Mouse (Mus musculus): ENCODE measurements around the gene Tulp1. TPM values are rescaled to one million over a fixed set of nuclear protein-coding genes. Genes with fewer than 3 reads are reported as not detected.
A peak's percentile ranks its signal among the peaks of the same experiment; 100 is the strongest.
"Not testable (repeated sequence)": the region's sequence is repeated elsewhere in the genome, so short reads cannot be mapped to it uniquely, and the experiment has no call there.

Gene Tulp1
- 1.5 and 1.7 TPM in 2 replicates for polyA plus RNA-seq (2015; fragmentation: Nextera tagmentation; extraction: Ambion mirVana)

DNA sequence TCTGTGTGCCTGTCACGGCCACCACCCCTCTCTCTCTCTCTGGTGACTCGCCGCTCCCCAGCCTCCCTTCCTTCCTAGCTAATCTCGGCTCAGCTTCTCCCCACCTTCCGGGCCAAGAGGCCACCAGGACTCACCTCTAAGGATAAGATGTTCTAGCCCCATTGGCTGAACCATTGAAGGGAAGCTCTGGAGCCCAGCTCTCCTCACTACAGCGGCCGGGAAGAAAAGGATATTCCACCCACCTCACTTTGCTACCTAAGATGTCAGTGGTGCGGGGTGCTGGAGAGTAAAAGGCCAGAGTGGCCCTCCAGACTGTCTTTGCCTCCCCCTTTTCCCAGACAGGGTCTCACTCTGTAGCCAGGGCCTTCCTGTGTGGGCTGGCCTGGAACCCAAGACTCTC, at the start of gene Tulp1:
Gene Tulp1, minus strand, starts transcription at position 101 of the 400 bp plus-strand sequence.
- 22% methylated on average over 8 of the region's 8 CpGs for WGBS
- H3K9me3 ChIP-seq (ENCODE audit: control insufficient read depth, low read length), result no peaks in the 10 kb centered on the region
- H3K9ac ChIP-seq (replicated peaks; ENCODE audit: low read depth, low read length), result no peak within 1 kb of the TSS
- H3K36me3 ChIP-seq (ENCODE audit: control insufficient read depth, insufficient read depth), result no peaks in the 10 kb centered on the region
- H3K4me1 ChIP-seq (replicated peaks; ENCODE audit: control insufficient read depth, insufficient read depth, low read length), result peaks cover 10% of the 10 kb centered on the region
- H3K4me3 ChIP-seq (replicated peaks; ENCODE audit: low read length), result no peak within 1 kb of the TSS; the same call in 1 of the 2 replicates
- peaks cover 41% of the 10 kb centered on the region for H3K27me3 ChIP-seq (replicated peaks; ENCODE audit: control insufficient read depth, insufficient read depth, low read length)
- H3K4me2 ChIP-seq (ENCODE audit: low read length), result no peak within 1 kb of the TSS
- H3K27ac ChIP-seq (ENCODE audit: low read length), result no peak within 1 kb of the TSS
- ATAC-seq, result no peak

DNA sequence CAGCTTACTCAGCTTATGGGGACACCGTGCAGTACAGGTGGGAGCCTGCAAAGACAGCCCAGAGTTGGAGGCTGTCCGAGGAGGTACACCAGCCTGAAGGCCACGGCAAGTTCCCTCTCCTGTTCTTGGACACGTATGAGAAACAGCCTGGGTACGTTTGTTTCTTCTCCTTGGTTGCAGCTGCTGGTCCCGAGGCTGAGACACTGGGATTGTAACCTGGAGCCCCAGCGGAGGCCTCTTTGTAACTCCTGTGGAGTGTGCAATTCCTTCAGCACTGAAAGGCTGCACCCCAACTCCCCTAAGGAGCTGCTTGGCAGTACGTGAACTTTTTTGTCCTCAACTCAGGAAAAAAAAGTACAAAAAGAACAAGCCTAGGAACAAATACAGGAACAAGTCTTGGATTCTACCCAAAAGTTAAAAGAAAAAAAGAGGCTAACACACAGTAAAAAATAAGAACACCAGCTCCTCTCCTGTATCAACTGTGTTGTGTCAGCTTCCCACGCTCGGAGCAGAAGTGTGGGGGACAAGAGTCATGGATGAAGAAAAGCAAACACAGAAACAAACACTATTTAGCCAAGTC, 46.4 kb upstream of the Tulp1 start:
- Histone ChIP-seq H3K9ac (replicated peaks; ENCODE audit: low read depth, low read length) (no peak overlapping the region), H3K4me1 (replicated peaks; ENCODE audit: control insufficient read depth, insufficient read depth, low read length) (peaks cover 9% of the 10 kb centered on the region), H3K36me3 (ENCODE audit: control insufficient read depth, insufficient read depth) (peaks cover 4% of the 10 kb centered on the region; the same call in 1 of the 2 replicates), H3K4me3 (replicated peaks; ENCODE audit: low read length) (no peak overlapping the region), H3K27me3 (replicated peaks; ENCODE audit: control insufficient read depth, insufficient read depth, low read length) (no peaks in the 10 kb centered on the region), H3K27ac (ENCODE audit: low read length) (no peak overlapping the region), H3K9me3 (ENCODE audit: control insufficient read depth, low read length) (no peaks in the 10 kb centered on the region), H3K4me2 (ENCODE audit: low read length) (no peak overlapping the region)
- no peak for ATAC-seq
- WGBS, result 80% methylated on average over 10 of the region's 10 CpGs

DNA sequence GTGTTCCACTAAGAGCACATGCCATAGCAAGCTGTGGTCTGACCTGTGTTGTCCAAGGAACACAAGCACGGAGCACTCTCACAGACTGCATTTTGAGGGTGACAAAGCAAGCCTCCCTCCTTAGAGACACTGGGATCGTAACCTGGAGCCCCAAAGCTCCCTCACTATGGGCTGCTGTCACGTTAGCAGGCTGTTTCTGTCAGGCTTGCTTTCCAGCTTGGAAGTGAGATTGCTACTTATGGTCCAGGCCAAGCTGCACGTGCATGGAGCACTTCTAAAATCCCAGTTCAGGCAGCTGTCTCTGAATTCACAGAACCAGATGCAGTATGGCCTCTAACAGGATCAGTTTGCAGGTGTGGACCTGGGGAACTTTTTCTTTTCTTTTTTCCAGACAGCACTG, 45.7 kb upstream of the Tulp1 start:
- H3K9ac ChIP-seq (replicated peaks; ENCODE audit: low read depth, low read length), result no peak overlapping the region
- H3K27me3 ChIP-seq (replicated peaks; ENCODE audit: control insufficient read depth, insufficient read depth, low read length), result no peaks in the 10 kb centered on the region
- peaks cover 12% of the 10 kb centered on the region for H3K4me1 ChIP-seq (replicated peaks; ENCODE audit: control insufficient read depth, insufficient read depth, low read length)
- H3K36me3 ChIP-seq (ENCODE audit: control insufficient read depth, insufficient read depth), result peaks cover 5% of the 10 kb centered on the region
- H3K4me3 ChIP-seq (replicated peaks; ENCODE audit: low read length), result no peak overlapping the region
- 83% methylated on average over 4 of the region's 4 CpGs for WGBS
- no peaks in the 10 kb centered on the region for H3K9me3 ChIP-seq (ENCODE audit: control insufficient read depth, low read length)
- no peak overlapping the region for H3K4me2 ChIP-seq (ENCODE audit: low read length)
- H3K27ac ChIP-seq (ENCODE audit: low read length), result no peak overlapping the region
- ATAC-seq, result no peak

DNA sequence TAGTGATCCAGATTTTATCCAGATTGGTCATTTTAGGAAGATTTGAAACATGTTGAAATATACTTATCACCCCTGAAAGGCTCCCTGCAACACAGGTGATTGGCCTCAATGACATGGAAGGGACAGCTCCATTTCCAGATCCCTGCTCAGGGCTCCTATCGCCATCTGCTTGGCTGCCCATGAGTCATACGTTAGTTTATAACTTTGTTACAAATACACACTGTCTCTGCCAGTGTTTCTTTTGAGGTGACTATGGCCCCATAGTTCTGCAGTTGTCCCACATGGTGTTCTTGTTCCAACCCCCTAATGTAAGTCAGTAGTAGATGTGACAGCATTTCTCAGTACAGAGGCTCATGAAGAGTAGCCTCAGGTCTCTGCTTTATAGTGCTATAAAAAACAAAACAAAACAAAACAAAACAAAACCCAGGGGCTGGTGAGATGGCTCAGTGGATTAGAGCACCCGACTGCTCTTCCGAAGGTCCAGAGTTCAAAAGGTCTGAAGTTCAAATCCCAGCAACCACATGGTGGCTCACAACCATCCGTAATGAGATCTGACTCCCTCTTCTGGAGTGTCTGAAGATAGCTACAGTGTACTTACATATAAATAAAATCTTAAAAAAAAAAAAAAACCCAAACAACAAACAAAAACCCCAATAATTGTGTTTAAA, 43.4 kb upstream of the Tulp1 start:
- no peak overlapping the region for H3K27ac ChIP-seq (ENCODE audit: low read length)
- ATAC-seq, result no peak
- H3K4me1 ChIP-seq (replicated peaks; ENCODE audit: control insufficient read depth, insufficient read depth, low read length), result peaks cover 12% of the 10 kb centered on the region
- H3K27me3 ChIP-seq (replicated peaks; ENCODE audit: control insufficient read depth, insufficient read depth, low read length), result no peaks in the 10 kb centered on the region
- H3K4me3 ChIP-seq (replicated peaks; ENCODE audit: low read length), result no peak overlapping the region
- H3K4me2 ChIP-seq (ENCODE audit: low read length), result no peak overlapping the region
- H3K9ac ChIP-seq (replicated peaks; ENCODE audit: low read depth, low read length), result no peak overlapping the region
- 81% methylated on average over 5 of the region's 5 CpGs for WGBS
- peaks cover 4% of the 10 kb centered on the region; the same call in 1 of the 2 replicates for H3K36me3 ChIP-seq (ENCODE audit: control insufficient read depth, insufficient read depth)
- no peaks in the 10 kb centered on the region for H3K9me3 ChIP-seq (ENCODE audit: control insufficient read depth, low read length)

DNA sequence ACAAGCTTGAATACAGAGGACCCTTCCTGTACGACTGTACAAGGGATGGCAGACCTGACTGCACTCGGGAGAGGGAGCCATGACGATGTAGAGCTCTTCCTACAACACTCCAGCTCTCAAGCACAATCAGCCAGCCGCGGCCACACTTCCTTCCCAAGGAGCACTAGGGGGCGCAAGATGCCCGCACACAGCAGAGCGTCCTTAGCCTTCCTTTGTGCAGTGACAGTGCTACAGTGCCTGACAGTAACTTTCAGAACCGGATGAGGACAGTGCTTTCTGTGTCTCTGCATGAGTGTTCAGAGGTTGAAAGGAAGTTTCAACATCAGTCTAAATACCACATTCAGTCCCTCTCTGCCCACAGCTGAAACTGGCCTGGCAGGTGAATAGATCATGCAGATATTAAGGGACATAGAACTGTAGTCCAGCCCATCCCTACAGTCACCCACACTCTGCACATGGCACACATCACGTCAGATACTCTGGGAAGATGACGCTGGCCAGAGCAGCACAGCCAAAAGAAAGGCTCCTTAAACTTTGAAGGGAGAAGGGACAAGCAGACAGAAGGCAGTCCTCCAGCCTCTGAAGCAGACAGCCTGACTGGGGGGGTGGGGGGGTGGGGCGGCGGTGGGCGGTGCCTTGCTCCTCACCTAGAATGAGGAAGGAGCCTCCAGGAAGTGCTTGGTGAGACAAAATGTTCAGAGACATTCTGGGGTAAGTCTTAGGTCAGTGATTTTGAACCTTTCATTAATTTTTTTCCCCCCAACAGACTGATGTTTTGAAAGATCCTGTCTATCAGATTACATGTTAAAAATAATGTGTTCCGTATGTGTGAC, 42.6 kb upstream of the Tulp1 start:
- H3K27ac ChIP-seq (ENCODE audit: low read length), result 0 out of 2 replicates have a peak overlapping the region, but pooled peaks have one; percentile 33

DNA sequence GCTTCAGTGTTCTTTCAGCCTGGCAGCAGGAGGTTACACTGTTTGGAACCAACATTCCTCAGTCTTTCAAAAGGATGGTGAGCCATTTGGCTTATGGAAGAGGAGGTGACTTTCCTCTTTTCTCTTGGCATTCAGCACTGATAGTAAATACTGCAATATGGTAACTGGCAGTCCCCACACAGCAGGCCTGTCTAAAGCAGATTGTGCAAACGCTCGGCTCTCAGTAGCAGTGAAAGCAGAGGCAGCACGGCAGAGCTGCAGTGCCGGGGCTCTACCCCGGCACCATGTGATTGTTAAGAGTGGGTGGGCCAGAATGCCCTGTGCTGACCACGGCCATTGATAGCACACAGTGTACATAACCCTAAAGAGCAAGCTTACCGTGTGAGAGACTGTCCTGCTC, 41.4 kb upstream of the Tulp1 start:
- ATAC-seq, result peak; percentile 77
- 66% methylated on average over 7 of the region's 7 CpGs for WGBS
- no peak overlapping the region for H3K9ac ChIP-seq (replicated peaks; ENCODE audit: low read depth, low read length)
- H3K27me3 ChIP-seq (replicated peaks; ENCODE audit: control insufficient read depth, insufficient read depth, low read length), result no peaks in the 10 kb centered on the region
- H3K36me3 ChIP-seq (ENCODE audit: control insufficient read depth, insufficient read depth), result peaks cover 4% of the 10 kb centered on the region; the same call in 1 of the 2 replicates
- H3K4me2 ChIP-seq (ENCODE audit: low read length), result no peak overlapping the region
- H3K9me3 ChIP-seq (ENCODE audit: control insufficient read depth, low read length), result no peaks in the 10 kb centered on the region
- peak overlapping the region; percentile 56 for H3K27ac ChIP-seq (ENCODE audit: low read length)
- H3K4me3 ChIP-seq (replicated peaks; ENCODE audit: low read length), result no peak overlapping the region
- H3K4me1 ChIP-seq (replicated peaks; ENCODE audit: control insufficient read depth, insufficient read depth, low read length), result peaks cover 12% of the 10 kb centered on the region

More for the DNA sequence above, 42.6 kb upstream of the Tulp1 start:
- no peak overlapping the region for H3K9ac ChIP-seq (replicated peaks; ENCODE audit: low read depth, low read length)
- peaks cover 12% of the 10 kb centered on the region for H3K4me1 ChIP-seq (replicated peaks; ENCODE audit: control insufficient read depth, insufficient read depth, low read length)
- peaks cover 4% of the 10 kb centered on the region; the same call in 1 of the 2 replicates for H3K36me3 ChIP-seq (ENCODE audit: control insufficient read depth, insufficient read depth)
- no peaks in the 10 kb centered on the region for H3K27me3 ChIP-seq (replicated peaks; ENCODE audit: control insufficient read depth, insufficient read depth, low read length)
- no peak overlapping the region for H3K4me2 ChIP-seq (ENCODE audit: low read length)
- no peak overlapping the region for H3K4me3 ChIP-seq (replicated peaks; ENCODE audit: low read length)
- 38% methylated on average over 15 of the region's 15 CpGs for WGBS
- H3K9me3 ChIP-seq (ENCODE audit: control insufficient read depth, low read length), result no peaks in the 10 kb centered on the region
- peak; percentile 88 for ATAC-seq

DNA sequence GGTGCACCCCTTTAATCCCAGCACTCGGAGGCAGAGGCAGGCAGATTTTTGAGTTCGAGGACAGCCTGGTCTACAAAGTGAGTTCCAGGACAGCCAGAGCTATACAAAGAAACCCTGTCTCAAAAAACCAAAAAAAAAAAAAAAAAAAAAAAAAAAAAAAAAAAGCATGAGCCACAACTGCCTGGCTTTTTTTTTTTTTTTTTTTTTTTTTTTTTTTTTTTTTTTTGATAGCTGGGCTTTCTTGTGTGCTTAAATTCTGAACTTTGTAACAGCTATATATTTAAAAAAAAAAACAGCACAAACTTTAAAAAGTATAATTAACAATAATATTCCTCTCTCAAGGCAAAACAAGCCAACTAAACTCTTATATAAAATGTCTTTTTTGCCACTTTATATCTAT, 39.7 kb upstream of the Tulp1 start:
- 98% methylated on average over 2 of the region's 2 CpGs for WGBS
- not testable (repeated sequence) for H3K27me3 ChIP-seq (replicated peaks; ENCODE audit: control insufficient read depth, insufficient read depth, low read length); H3K36me3 ChIP-seq (ENCODE audit: control insufficient read depth, insufficient read depth); H3K27ac ChIP-seq (ENCODE audit: low read length); H3K4me3 ChIP-seq (replicated peaks; ENCODE audit: low read length); ATAC-seq; H3K4me2 ChIP-seq (ENCODE audit: low read length); H3K9me3 ChIP-seq (ENCODE audit: control insufficient read depth, low read length); H3K9ac ChIP-seq (replicated peaks; ENCODE audit: low read depth, low read length)
- peaks cover 12% of the 10 kb centered on the region for H3K4me1 ChIP-seq (replicated peaks; ENCODE audit: control insufficient read depth, insufficient read depth, low read length)

DNA sequence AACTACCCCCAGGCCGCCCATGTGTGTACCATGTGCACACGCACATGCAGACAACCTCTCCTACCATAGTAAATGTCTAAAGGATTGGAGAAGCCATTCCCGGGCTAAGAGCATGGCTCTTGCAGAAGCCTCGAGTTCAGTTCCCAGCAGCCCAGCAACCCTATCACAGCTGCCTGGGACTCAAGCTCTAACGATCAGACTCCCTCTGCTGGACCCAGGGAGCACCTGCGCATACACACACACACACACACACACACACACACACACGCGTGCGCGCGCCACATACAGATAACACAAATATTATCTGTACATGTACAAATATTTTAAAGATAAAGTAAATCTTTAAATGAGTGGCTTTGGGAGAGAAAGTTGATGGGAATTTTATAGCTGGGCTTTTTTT, 39.3 kb upstream of the Tulp1 start:
- no peak for ATAC-seq
- H3K4me3 ChIP-seq (replicated peaks; ENCODE audit: low read length), result no peak overlapping the region
- H3K4me2 ChIP-seq (ENCODE audit: low read length), result no peak overlapping the region
- over 99% methylated on average over 11 of the region's 11 CpGs for WGBS
- peaks cover 4% of the 10 kb centered on the region; the same call in 1 of the 2 replicates for H3K36me3 ChIP-seq (ENCODE audit: control insufficient read depth, insufficient read depth)
- H3K27me3 ChIP-seq (replicated peaks; ENCODE audit: control insufficient read depth, insufficient read depth, low read length), result no peaks in the 10 kb centered on the region
- no peak overlapping the region for H3K27ac ChIP-seq (ENCODE audit: low read length)
- H3K4me1 ChIP-seq (replicated peaks; ENCODE audit: control insufficient read depth, insufficient read depth, low read length), result peaks cover 12% of the 10 kb centered on the region
- H3K9me3 ChIP-seq (ENCODE audit: control insufficient read depth, low read length), result no peaks in the 10 kb centered on the region
- H3K9ac ChIP-seq (replicated peaks; ENCODE audit: low read depth, low read length), result no peak overlapping the region

DNA sequence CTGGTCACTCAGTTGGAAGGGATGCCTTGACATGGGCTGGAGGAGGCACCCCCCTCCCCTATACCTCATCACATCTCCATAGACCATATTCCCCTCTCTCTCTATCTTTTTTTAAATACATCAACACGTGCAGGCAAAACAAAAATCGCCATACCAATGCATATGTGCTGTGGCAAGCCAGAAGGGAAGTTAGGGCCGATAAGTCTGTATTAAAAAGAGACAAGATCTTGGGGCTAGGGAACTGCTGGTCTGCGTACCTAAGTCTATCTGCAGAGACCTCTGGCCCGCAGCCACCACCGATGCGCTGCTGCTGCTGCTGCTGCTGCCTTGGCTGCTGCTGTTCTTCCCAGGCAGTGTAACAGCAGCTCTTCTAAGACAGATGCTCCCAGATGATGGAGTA, 30.0 kb upstream of the Tulp1 start:
- Histone ChIP-seq H3K4me3 (replicated peaks; ENCODE audit: low read length) (no peak overlapping the region), H3K27me3 (replicated peaks; ENCODE audit: control insufficient read depth, insufficient read depth, low read length) (no peaks in the 10 kb centered on the region), H3K9ac (replicated peaks; ENCODE audit: low read depth, low read length) (no peak overlapping the region), H3K4me1 (replicated peaks; ENCODE audit: control insufficient read depth, insufficient read depth, low read length) (no peaks in the 10 kb centered on the region; the same call in 1 of the 2 replicates), H3K27ac (ENCODE audit: low read length) (no peak overlapping the region), H3K36me3 (ENCODE audit: control insufficient read depth, insufficient read depth) (no peaks in the 10 kb centered on the region), H3K4me2 (ENCODE audit: low read length) (no peak overlapping the region), H3K9me3 (ENCODE audit: control insufficient read depth, low read length) (no peaks in the 10 kb centered on the region)
- 90% methylated on average over 7 of the region's 7 CpGs for WGBS
- no peak for ATAC-seq

Measured in forebrain, embryonic 16.5 days (tissue).